Mouse (Mus musculus): ENCODE results near the gene Slc25a25.

DNA sequence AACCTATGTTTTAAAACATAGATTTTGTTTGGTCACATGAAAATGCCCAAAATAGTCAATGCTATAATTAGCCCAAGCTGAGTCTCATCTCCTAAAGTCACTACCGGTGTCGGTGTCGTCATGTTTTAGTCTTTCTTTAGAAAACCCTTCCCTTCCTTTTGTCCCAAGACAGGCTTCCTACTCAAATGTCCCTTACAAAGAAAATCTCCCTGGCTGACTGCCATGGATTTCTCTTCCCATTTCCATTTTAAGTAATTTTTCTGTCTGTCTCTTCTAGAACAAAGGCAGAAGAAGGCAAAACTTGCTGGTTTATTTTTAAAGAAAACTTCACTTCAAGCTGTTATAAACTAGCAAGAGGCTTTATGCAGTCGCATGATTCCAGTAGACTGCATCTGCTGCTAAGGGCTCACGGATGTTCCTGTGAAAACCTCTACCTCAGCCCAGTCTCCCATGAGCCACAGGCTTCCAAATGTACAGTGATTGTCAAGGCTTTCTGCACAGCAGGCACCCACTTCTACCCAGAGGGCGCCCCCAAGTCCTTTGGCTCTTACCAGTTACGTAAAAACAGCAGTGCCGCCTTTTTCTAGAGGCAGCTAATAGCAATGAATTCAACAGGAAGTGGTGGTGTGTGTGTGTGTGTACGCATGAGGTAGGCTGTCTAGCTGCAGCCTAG lies 3.8 kb downstream of the Slc25a25 start:
- TF ChIP-seq CTCF (IDR thresholded peaks at IDR 0.05; ENCODE audit: low read depth), result peak; percentile 22; the same call in 1 of the 2 replicates
- peak; percentile 14; the same call in 1 of the 2 replicates for TF ChIP-seq EP300 (IDR thresholded peaks at IDR 0.05; ENCODE audit: low read depth)

Measured in liver, postnatal 0 days (tissue).